Mouse (Mus musculus): Measurements from ENCODE around the gene Chsy1. TPM values are rescaled to one million over a fixed set of nuclear protein-coding genes. Genes with fewer than 3 reads are reported as not detected.
A peak's percentile ranks its signal among the peaks of the same experiment; 100 is the strongest.

Chsy1 gene
- polyA plus RNA-seq, 1 experiment from 2014 or later, result 18.2 TPM

GRCm38 (mm10) chr7:66130296-66130695 lies 21.0 kb downstream of the Chsy1 start:
- no peak for ATAC-seq (ENCODE audit: borderline replicate concordance, extremely low read depth, low FRiP score, low TSS enrichment)
- Histone ChIP-seq H3K4me2 (no peak overlapping the region), H3K9me3 (no peaks in the 10 kb centered on the region), H3K27ac (no peak overlapping the region), H3K27me3 (no peaks in the 10 kb centered on the region), H3K4me1 (peaks cover 14% of the 10 kb centered on the region), H3K4me3 (no peak overlapping the region), H3K9ac (no peak overlapping the region), H3K36me3 (peaks cover 36% of the 10 kb centered on the region)
- WGBS, result 92% methylated on average over 2 of the region's 2 CpGs

GRCm38 (mm10) chr7:66131776-66132421 lies 22.6 kb downstream of the Chsy1 start:
- H3K36me3 ChIP-seq, result peaks cover 21% of the 10 kb centered on the region; the same call in 1 of the 2 replicates
- no peak overlapping the region for H3K4me3 ChIP-seq
- H3K4me1 ChIP-seq, result peaks cover 30% of the 10 kb centered on the region
- no peaks in the 10 kb centered on the region for H3K27me3 ChIP-seq
- no peak for ATAC-seq (ENCODE audit: borderline replicate concordance, extremely low read depth, low FRiP score, low TSS enrichment)
- 63% methylated on average over 4 of the region's 4 CpGs for WGBS
- no peaks in the 10 kb centered on the region for H3K9me3 ChIP-seq
- no peak overlapping the region for H3K9ac ChIP-seq
- H3K27ac ChIP-seq, result no peak overlapping the region
- H3K4me2 ChIP-seq, result no peak overlapping the region

GRCm38 (mm10) chr7:66134154-66134553 lies 24.8 kb downstream of the Chsy1 start:
- H3K4me2 ChIP-seq, result no peak overlapping the region
- no peak for ATAC-seq (ENCODE audit: borderline replicate concordance, extremely low read depth, low FRiP score, low TSS enrichment)
- H3K27ac ChIP-seq, result no peak overlapping the region
- H3K4me1 ChIP-seq, result peaks cover 46% of the 10 kb centered on the region
- H3K36me3 ChIP-seq, result peaks cover 10% of the 10 kb centered on the region; the same call in 1 of the 2 replicates
- no peak overlapping the region for H3K9ac ChIP-seq
- WGBS, result 93% methylated on average over 3 of the region's 3 CpGs
- no peaks in the 10 kb centered on the region for H3K9me3 ChIP-seq
- no peaks in the 10 kb centered on the region for H3K27me3 ChIP-seq
- no peak overlapping the region for H3K4me3 ChIP-seq

GRCm38 (mm10) chr7:66135644-66136043 lies 26.3 kb downstream of the Chsy1 start:
- 77% methylated on average over 3 of the region's 3 CpGs for WGBS
- ATAC-seq (ENCODE audit: borderline replicate concordance, extremely low read depth, low FRiP score, low TSS enrichment), result no peak
- Histone ChIP-seq H3K4me1 (peaks cover 60% of the 10 kb centered on the region), H3K9ac (no peak overlapping the region), H3K36me3 (0 out of 2 replicates have a peak, but pooled peaks cover 4% of the 10 kb centered on the region), H3K4me2 (no peak overlapping the region), H3K4me3 (no peak overlapping the region), H3K27ac (peak overlapping the region; percentile 25), H3K27me3 (no peaks in the 10 kb centered on the region), H3K9me3 (no peaks in the 10 kb centered on the region)

DNA sequence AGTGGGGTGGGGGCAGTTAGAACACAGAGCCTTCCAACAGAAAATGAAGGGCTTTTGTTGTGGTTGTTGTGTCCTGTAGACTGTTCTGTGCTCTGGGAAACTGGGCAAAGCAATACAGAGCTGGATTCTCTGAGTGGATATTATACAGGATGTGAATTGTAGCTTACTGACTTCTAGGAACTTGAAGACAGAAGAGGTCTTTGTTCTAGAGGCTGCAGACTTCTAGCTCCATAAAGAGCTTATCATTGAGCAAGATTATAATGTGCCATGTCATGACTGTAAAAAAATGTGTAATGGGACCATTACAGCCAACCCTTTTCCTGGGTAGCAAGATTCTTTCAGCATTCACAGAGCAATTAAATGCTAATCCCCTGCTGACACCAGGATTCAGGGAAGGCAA lies 26.9 kb downstream of the Chsy1 start:
- H3K9ac ChIP-seq, result no peak overlapping the region
- H3K27me3 ChIP-seq, result no peaks in the 10 kb centered on the region
- no peak for ATAC-seq (ENCODE audit: borderline replicate concordance, extremely low read depth, low FRiP score, low TSS enrichment)
- H3K9me3 ChIP-seq, result no peaks in the 10 kb centered on the region
- H3K4me1 ChIP-seq, result peaks cover 65% of the 10 kb centered on the region
- no peak overlapping the region for H3K4me2 ChIP-seq
- H3K4me3 ChIP-seq, result no peak overlapping the region
- 0 out of 2 replicates have a peak, but pooled peaks cover 4% of the 10 kb centered on the region for H3K36me3 ChIP-seq
- H3K27ac ChIP-seq, result peak overlapping the region; percentile 25; the same call in 1 of the 2 replicates

DNA sequence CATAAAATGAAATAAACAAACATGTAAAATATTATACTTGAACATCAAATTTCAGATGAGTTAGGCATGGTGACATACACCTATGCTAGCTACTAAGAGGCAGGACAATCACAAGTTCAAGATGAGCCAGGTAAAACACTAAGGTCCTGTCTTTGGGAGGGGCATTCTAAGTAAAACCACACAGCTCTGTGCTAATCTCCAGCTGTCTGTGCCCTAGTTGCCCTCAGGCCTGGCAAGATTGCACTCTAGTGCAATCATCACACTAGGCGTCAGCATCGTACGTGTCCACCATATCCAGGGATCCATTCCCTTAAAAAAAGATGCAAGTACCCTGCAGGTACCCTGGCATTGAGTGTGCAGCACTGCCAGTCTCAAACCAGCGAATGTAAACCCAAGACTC lies 28.0 kb downstream of the Chsy1 start:
- Histone ChIP-seq H3K9me3 (no peaks in the 10 kb centered on the region), H3K4me1 (peaks cover 68% of the 10 kb centered on the region)

DNA sequence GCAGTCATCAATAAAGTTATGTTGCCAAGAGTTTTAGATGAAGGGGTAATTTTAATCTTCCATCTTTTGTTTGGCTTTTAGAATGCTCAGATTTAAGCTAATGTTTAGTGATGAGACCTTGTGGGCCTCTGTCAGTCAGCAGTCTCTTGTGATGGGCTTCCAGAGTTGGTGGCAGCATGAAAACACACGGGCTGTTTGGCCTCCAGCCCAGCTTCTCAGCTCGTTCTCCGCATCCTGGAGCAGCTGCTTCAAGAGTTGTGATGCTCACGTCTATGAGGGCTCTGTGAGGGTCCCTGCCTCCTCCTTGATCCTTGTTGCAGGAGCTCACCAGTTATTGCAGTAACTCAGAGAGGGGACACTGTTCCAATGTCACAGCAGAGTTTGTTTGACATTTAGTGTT lies 29.0 kb downstream of the Chsy1 start:
- H3K9ac ChIP-seq, result no peak overlapping the region
- peak; percentile 76; the same call in 1 of the 2 replicates for ATAC-seq (ENCODE audit: borderline replicate concordance, extremely low read depth, low FRiP score, low TSS enrichment)

More for the DNA sequence above, 28.0 kb downstream of the Chsy1 start:
- Histone ChIP-seq H3K27ac (peak overlapping the region; percentile 7), H3K4me3 (no peak overlapping the region), H3K9ac (no peak overlapping the region), H3K27me3 (no peaks in the 10 kb centered on the region), H3K36me3 (no peaks in the 10 kb centered on the region), H3K4me2 (no peak overlapping the region)
- WGBS, result 91% methylated on average over 4 of the region's 4 CpGs
- ATAC-seq (ENCODE audit: borderline replicate concordance, extremely low read depth, low FRiP score, low TSS enrichment), result no peak

GRCm38 (mm10) chr7:66138878-66139277 lies 29.6 kb downstream of the Chsy1 start:
- no peak for ATAC-seq (ENCODE audit: borderline replicate concordance, extremely low read depth, low FRiP score, low TSS enrichment)
- WGBS, result 84% methylated on average over 5 of the region's 5 CpGs

More for the DNA sequence above, 29.0 kb downstream of the Chsy1 start:
- H3K27ac ChIP-seq, result 0 out of 2 replicates have a peak overlapping the region, but pooled peaks have one; percentile 0
- WGBS, result 15% methylated on average over 4 of the region's 4 CpGs
- H3K4me3 ChIP-seq, result no peak overlapping the region
- H3K4me2 ChIP-seq, result no peak overlapping the region
- peaks cover 68% of the 10 kb centered on the region for H3K4me1 ChIP-seq
- H3K36me3 ChIP-seq, result no peaks in the 10 kb centered on the region
- no peaks in the 10 kb centered on the region for H3K27me3 ChIP-seq
- H3K9me3 ChIP-seq, result no peaks in the 10 kb centered on the region

GRCm38 (mm10) chr7:66140095-66140494 lies 30.8 kb downstream of the Chsy1 start:
- no peak overlapping the region for H3K4me3 ChIP-seq
- no peaks in the 10 kb centered on the region for H3K36me3 ChIP-seq
- no peak overlapping the region for H3K27ac ChIP-seq
- H3K4me2 ChIP-seq, result no peak overlapping the region
- no peak overlapping the region for H3K9ac ChIP-seq
- ATAC-seq (ENCODE audit: borderline replicate concordance, extremely low read depth, low FRiP score, low TSS enrichment), result no peak
- H3K9me3 ChIP-seq, result no peaks in the 10 kb centered on the region
- 51% methylated on average over 3 of the region's 3 CpGs for WGBS
- no peaks in the 10 kb centered on the region for H3K27me3 ChIP-seq
- H3K4me1 ChIP-seq, result peaks cover 62% of the 10 kb centered on the region

More at GRCm38 (mm10) chr7:66138878-66139277, 29.6 kb downstream of the Chsy1 start:
- Histone ChIP-seq H3K27me3 (no peaks in the 10 kb centered on the region), H3K4me3 (no peak overlapping the region), H3K9me3 (no peaks in the 10 kb centered on the region), H3K4me1 (peaks cover 68% of the 10 kb centered on the region), H3K27ac (0 out of 2 replicates have a peak overlapping the region, but pooled peaks have one; percentile 0), H3K36me3 (no peaks in the 10 kb centered on the region), H3K4me2 (no peak overlapping the region), H3K9ac (no peak overlapping the region)

DNA sequence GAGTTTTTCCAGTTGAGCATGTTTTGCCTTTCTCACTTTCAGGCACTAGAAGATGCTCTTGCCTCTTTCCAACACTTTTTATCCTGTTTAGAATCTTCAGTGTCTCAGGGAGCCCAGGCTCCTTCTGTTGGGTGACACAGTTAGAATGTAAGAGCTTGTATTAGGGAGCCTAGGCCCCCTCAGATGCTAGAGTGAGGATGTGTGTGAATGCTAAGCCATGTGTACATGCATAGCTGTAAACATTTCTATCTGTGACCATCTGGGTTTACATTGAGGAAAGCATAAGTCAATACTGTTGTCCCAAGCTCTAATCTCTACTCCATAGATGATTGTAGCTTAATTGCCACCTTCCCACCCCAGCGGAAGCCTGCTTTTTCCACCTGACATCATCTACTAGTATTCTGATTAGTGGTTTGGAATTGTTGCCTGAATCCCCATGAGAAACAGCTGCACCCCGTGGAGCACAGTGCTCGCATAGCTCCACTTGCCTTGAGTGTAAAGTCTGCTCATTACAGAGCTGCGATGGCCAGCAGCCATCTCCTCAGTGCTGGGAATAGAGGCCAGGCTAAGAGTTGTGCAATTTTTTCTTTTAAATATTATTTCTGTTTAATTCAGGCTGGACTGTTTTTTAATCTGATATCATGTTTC lies 31.7 kb downstream of the Chsy1 start:
- no peak overlapping the region for H3K9ac ChIP-seq
- H3K4me3 ChIP-seq, result no peak overlapping the region
- WGBS, result 68% methylated on average over 4 of the region's 4 CpGs
- no peaks in the 10 kb centered on the region for H3K9me3 ChIP-seq
- H3K27me3 ChIP-seq, result no peaks in the 10 kb centered on the region
- 0 out of 2 replicates have a peak overlapping the region, but pooled peaks have one; percentile 8 for H3K27ac ChIP-seq
- peak; percentile 53; the same call in 1 of the 2 replicates for ATAC-seq (ENCODE audit: borderline replicate concordance, extremely low read depth, low FRiP score, low TSS enrichment)
- no peak overlapping the region for H3K4me2 ChIP-seq
- H3K4me1 ChIP-seq, result peaks cover 53% of the 10 kb centered on the region
- no peaks in the 10 kb centered on the region for H3K36me3 ChIP-seq

GRCm38 (mm10) chr7:66142514-66142913 lies 33.2 kb downstream of the Chsy1 start:
- Histone ChIP-seq H3K9me3 (no peaks in the 10 kb centered on the region), H3K4me1 (peaks cover 38% of the 10 kb centered on the region), H3K9ac (no peak overlapping the region), H3K27ac (no peak overlapping the region), H3K27me3 (no peaks in the 10 kb centered on the region), H3K4me3 (no peak overlapping the region), H3K4me2 (no peak overlapping the region), H3K36me3 (no peaks in the 10 kb centered on the region)
- WGBS, result 80% methylated on average over 7 of the region's 7 CpGs
- no peak for ATAC-seq (ENCODE audit: borderline replicate concordance, extremely low read depth, low FRiP score, low TSS enrichment)

GRCm38 (mm10) chr7:66144543-66144942 lies 35.2 kb downstream of the Chsy1 start:
- Histone ChIP-seq H3K27me3 (no peaks in the 10 kb centered on the region), H3K4me1 (peaks cover 22% of the 10 kb centered on the region), H3K4me2 (no peak overlapping the region), H3K4me3 (no peak overlapping the region), H3K27ac (no peak overlapping the region), H3K9me3 (no peaks in the 10 kb centered on the region), H3K36me3 (no peaks in the 10 kb centered on the region), H3K9ac (no peak overlapping the region)
- 92% methylated on average over 2 of the region's 2 CpGs for WGBS
- ATAC-seq (ENCODE audit: borderline replicate concordance, extremely low read depth, low FRiP score, low TSS enrichment), result no peak

Measured in lung, embryonic 15.5 days (tissue).